Mouse (Mus musculus) frontal cortex, postnatal 10 days (tissue): ENCODE data around the gene Foxn4.

Experiments used
- DNase-seq, 2 experiments: peaks; one replicate each; pipeline ENCODE4 v3.0.0; 2022; ENCODE audit warnings: low spot score in 2 of 2, mixed read lengths in 1 of 2

Gene Foxn4

GRCm38 (mm10) chr5:114279382-114280143, 6.0 kb upstream of the Foxn4 start:
- DNase-seq: no peak

GRCm38 (mm10) chr5:114275991-114276390, 2.4 kb upstream of the Foxn4 start:
- DNase-seq: no peak

GRCm38 (mm10) chr5:114275339-114275738, 1.7 kb upstream of the Foxn4 start:
- DNase-seq: no peak

- DNase-seq: no peak
These were observed 3.6 kb downstream of the Foxn4 start for GRCm38 (mm10) chr5:114269984-114270383.

GRCm38 (mm10) chr5:114269499-114269898, 4.1 kb downstream of the Foxn4 start:
- DNase-seq: no peak

- peak in 1 of 2 experiments; percentile 25 for DNase-seq
These were observed 5.0 kb downstream of the Foxn4 start for GRCm38 (mm10) chr5:114268646-114269045.

- no peak for DNase-seq
These were observed 8.8 kb downstream of the Foxn4 start for GRCm38 (mm10) chr5:114264791-114265190.

- DNase-seq: no peak
These were observed 9.6 kb downstream of the Foxn4 start for GRCm38 (mm10) chr5:114264030-114264459.

- DNase-seq: no peak
These were observed 12.1 kb downstream of the Foxn4 start for GRCm38 (mm10) chr5:114261494-114261893.

GRCm38 (mm10) chr5:114259495-114259894, 14.1 kb downstream of the Foxn4 start:
- no peak for DNase-seq

GRCm38 (mm10) chr5:114248174-114248589, 25.4 kb downstream of the Foxn4 start:
- DNase-seq: peak; percentile 33 to 71

GRCm38 (mm10) chr5:114246465-114246864, 27.1 kb downstream of the Foxn4 start:
- DNase-seq: no peak

- DNase-seq: no peak
These were observed 33.9 kb downstream of the Foxn4 start for GRCm38 (mm10) chr5:114239737-114240136.

GRCm38 (mm10) chr5:114238924-114239323, 34.7 kb downstream of the Foxn4 start:
- DNase-seq: no peak

- no peak for DNase-seq
These were observed 44.7 kb downstream of the Foxn4 start for GRCm38 (mm10) chr5:114228901-114229300.

GRCm38 (mm10) chr5:114226051-114226450, 47.6 kb downstream of the Foxn4 start:
- no peak for DNase-seq

- DNase-seq: no peak
These were observed 54.8 kb downstream of the Foxn4 start for GRCm38 (mm10) chr5:114218771-114219170.

- no peak for DNase-seq
These were observed 60.4 kb downstream of the Foxn4 start for GRCm38 (mm10) chr5:114213183-114213582.

GRCm38 (mm10) chr5:114206158-114206557, 67.4 kb downstream of the Foxn4 start:
- no peak for DNase-seq
